Mouse (Mus musculus) megakaryocyte, adult 5-6 weeks (primary cell): Measurements from ENCODE around the gene Ppp1r3g. TPM values are rescaled to one million over a fixed set of nuclear protein-coding genes. Genes with fewer than 3 reads are reported as not detected.

Source experiments
- ATAC-seq: 2 replicates; pipeline ENCODE4 v1.8.0; 2016; ENCODE audit warnings: mild to moderate bottlenecking, inconsistent platforms; ENCODE audit not compliant: poor library complexity, severe bottlenecking
- total RNA-seq, 2 experiments: library from RNA; stranded (forward) in 1 of 2; stranded (reverse) in 1 of 2; fragments of 153-499, 151-499 nt in 1 of 2; fragments of 221-1000, 200-1000 nt in 1 of 2; gene quantifications; 2 replicates each; pipeline versions ENCODE4 v1.2.3 to v1.2.4; 2015 to 2017

Ppp1r3g gene
- not detected in 2 replicates for total RNA-seq (2015)
- total RNA-seq (2017), result not detected in 2 replicates

DNA sequence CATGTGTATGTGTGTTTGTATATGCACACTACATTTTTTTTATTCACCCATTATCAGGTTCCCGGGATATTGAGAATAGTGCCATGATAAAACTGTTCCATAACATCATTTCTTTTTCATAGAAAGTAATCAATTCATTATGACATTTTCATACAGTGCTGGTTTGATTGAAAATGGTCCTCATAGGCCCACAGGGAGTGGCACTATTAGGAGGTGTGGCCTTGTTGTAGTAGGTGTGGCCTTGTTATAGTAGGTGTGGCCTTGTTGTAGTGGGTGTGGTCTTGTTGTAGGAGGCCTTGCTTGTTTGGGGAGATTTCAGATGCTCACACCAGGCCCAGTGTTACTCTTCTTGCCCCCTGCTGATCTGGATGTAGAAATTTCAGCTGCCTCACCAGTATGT, at the start of gene Ppp1r3g:
Gene Ppp1r3g, plus strand, starts transcription at position 301 of the 400 bp plus-strand sequence.
- no peak for ATAC-seq

- no peak for ATAC-seq
Measured at GRCm38 (mm10) chr13:35911476-35911875, 47.2 kb upstream of the Ppp1r3g start.

- no peak for ATAC-seq
Measured at GRCm38 (mm10) chr13:35937991-35938390, 20.6 kb upstream of the Ppp1r3g start.

- ATAC-seq, result no peak
Measured at GRCm38 (mm10) chr13:35939871-35940665, 18.6 kb upstream of the Ppp1r3g start.

DNA sequence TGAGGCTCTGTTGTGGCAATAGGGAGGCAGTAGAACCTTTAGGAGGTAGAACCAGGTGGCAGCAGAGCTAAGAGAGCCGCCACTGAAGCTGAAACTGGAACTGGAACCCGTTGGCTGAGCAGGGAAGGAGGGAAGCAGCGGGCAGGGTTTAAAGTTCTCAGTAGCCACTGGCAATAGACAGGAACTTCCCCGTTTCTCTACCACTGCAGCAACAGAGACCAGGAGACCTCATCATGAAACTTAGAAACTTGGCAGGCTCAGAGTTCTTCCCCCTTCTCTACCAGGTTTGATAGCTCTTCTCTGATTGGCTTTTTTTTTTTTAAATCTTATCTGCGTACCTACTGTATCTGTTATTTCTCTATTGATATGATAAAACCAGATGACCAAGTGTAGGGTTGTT, 17.7 kb upstream of the Ppp1r3g start:
- ATAC-seq, result peak; percentile 84

DNA sequence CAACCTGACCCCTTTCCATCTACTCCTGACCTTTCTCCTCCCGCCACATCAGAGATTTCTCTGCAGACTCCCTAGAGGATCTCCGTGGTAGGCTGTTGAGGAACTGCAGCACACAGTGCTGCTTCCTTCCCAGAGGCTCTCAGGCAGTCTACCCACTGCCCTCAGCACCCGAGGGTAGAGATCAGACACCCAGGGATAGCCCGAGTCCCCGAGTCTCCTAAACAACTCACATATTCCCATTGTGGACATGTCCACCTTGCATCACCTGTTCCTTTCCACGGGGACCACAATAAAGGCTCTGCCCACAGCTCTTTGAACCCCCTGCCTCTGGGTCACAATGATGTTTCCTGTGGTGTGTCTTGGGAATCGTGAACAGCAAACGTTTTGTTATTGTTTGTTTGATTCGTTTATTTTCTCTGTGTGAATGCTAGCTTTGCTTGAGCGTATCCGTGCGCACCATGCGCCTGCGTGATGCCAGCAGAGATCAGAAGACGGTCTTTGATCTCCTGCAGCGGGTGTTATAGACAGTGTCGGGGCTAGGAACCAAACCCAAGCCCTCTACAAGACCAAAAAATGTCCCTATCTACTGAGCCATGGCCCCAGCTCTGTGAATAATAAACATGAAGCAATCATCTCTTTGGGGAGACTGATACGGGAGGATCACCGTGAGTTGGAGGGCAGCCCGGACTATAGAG, 11.8 kb upstream of the Ppp1r3g start:
- no peak for ATAC-seq

- ATAC-seq, result peak; percentile 71
Measured at GRCm38 (mm10) chr13:35947354-35948000, 11.2 kb upstream of the Ppp1r3g start.

DNA sequence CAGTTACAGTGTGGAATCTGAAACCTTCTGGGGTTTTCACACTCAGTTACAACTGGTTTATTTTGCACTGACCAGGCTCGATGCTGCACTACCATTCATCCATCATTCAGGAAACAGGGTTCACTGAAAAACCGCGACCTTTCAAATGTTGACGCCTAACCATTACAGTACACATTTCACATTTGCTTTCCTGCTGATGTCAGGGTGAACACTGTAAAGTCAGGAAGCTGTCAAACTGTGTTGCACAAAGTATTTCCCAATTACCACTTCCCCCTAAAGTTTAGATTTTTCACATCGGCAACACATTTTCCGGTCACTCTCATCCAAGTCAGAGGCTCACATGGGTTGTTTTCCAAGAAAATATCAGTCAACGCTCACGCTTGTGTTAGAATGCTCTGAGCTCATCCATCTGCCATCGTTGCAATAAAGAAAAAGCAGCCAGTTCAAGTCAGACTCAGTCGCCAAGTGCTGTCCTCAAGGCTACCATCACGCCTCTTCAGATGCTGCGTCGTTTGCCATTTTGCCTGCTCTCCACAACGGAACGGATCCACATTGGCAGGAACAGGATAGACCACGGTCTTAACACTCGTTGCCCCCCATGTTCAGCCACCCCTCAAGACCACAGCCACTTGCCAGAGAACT, 8.7 kb upstream of the Ppp1r3g start:
- peak; percentile 84 for ATAC-seq

DNA sequence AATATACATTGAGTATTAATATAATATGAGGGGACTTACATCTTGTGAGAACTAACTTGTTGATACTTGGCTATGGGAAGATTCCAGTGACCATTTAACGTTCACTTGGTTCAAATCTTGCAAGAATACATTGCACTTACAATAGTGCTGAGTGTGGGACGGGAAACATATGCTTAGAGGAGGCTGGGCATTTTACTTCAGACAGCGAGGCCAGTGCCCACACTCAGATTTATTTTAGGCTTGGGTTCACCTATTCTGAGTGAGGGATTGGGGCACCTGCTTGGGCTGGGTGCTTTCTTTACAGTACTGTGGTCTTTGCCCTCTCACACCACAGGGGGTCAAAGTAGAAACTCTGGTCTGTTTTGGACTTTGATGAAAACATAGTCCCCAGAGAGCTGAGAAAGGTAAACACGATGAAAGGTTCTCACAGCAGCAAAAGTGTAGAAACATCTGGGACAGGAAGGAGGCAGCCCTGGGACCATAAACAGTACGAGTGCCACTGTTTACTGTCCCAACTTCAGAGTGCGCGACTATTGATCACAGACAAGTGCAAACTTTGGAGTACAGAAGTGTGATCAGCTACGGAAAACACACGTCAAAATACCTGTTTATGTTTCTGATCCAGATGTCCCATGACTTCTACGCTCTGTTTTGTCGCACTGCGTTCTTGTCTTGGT, 890 bp downstream of the Ppp1r3g start:
- ATAC-seq, result no peak

GRCm38 (mm10) chr13:35963583-35963982, 4.9 kb downstream of the Ppp1r3g start:
- ATAC-seq, result no peak

DNA sequence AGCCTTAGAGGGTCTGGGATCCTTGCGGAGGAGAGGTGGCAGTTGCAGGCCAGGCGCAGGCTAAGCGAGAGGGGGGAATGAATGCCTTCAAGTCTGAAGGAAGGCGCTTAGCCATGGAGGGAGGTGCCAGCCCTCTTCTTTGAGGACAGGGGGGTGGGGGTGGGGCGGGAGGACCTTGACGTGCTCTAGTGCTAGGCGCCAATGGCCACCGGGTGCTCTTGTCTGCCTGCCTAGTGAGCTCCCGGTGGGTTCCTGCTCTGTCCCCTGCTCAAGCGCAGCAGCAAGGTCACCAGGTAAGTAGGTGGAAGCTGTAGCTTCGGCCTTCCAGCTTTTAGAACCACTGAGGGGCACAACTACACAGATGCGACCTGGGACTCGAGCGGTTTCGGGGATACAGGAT, 9.1 kb downstream of the Ppp1r3g start:
- no peak for ATAC-seq

GRCm38 (mm10) chr13:35968131-35968718, 9.6 kb downstream of the Ppp1r3g start:
- no peak for ATAC-seq

DNA sequence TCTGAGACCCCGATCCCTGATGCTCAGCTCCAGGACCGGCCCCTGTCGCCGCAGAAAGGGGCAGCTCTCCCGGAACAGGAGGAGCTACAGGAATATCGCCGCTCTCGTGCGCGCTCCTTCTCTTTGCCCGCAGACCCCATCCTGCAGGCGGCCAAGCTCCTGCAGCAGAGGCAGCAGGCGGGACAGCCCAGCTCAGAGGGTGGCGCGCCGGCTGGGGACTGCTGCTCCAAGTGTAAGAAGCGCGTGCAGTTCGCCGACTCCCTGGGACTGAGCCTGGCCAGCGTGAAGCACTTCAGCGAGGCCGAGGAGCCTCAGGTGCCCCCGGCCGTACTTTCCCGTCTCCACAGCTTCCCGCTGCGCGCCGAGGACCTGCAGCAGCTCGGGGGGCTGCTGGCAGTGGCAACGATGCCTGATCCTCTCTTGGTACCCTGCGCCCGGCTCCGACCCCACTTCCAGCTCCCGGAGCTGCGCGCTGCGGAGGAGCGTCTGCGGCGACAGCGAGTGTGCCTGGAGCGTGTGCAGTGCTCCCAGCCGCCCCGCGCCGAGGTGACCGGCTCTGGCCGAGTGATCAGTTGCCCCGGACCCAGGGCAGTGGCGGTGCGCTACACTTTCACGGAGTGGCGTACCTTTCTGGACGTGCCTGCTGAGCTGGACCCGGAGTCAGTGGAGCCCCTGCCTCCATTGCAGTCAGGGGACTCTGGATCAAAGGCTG, 10.2 kb downstream of the Ppp1r3g start:
- no peak for ATAC-seq

DNA sequence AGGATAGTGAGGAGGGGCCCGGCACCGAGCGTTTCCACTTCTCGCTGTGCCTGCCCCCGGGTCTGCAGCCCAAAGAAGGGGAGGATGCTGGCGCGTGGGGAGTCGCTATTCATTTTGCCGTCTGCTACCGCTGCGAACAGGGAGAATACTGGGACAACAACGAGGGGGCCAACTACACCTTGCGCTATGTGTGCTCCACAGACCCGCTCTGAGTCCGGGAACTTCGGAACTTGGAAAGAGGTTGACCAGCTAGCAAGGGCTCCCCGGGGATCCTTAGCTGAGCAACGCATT, 10.7 kb downstream of the Ppp1r3g start:
- ATAC-seq, result no peak

DNA sequence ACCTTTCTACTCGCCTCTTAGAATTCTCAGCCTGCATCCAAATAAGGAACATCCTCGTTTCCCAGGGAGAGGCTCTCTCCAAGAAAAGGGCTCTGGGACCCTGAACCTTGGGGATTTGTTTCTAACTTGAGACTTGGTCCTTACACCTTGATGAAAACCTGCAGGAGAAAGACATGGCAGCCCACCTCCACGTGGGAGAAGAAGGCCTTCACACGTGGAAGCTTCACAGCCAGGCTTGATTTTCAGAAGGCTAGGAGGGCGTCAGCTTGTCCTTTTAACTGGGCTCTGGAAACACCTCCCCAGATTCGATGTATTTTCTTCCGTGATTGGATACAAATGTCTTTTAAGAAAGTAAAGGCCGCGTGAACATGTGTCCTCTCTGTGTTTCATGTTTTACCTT, 11.2 kb downstream of the Ppp1r3g start:
- no peak for ATAC-seq

GRCm38 (mm10) chr13:35976912-35977311, 18.3 kb downstream of the Ppp1r3g start:
- ATAC-seq, result no peak

DNA sequence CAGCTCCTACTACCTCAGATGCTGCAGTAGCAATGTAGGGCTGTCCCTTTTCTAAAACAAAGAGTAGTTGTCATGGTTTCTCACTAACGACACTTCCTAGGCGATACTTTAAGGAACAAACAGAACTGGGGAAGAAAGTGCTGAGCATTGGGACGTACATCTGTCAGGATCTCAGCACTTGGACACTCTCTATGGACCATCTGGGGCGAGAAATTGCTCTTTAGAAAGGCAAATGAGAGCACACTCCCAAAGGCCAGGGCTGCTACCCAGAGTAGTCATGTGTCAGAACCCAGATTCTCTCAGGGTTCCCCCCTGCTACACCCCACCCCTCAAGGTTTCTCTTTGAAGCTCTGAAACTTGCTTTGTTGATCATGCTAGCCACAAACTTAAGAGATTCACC, 21.8 kb downstream of the Ppp1r3g start:
- no peak for ATAC-seq

- ATAC-seq, result no peak
Measured at GRCm38 (mm10) chr13:35982985-35983384, 24.3 kb downstream of the Ppp1r3g start.

DNA sequence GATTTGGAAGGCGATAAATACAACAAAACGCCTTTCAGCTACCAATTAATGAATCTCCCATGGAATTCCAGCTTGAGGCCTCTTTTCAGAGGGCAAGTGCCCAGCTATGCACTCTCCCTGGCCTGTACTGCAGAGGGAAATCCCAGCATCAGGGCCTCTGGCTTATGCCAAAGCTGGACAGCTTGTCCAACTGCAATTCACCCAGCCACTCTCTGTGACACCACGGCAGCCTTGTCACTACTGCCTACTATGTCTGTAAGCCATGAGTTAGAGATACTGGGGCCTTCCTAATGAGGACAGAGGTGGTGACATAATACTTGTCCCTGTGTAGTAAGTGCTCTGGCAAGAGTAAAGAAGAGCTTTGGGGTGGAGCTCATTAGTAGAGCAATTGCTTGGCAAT, 30.7 kb downstream of the Ppp1r3g start:
- no peak for ATAC-seq

DNA sequence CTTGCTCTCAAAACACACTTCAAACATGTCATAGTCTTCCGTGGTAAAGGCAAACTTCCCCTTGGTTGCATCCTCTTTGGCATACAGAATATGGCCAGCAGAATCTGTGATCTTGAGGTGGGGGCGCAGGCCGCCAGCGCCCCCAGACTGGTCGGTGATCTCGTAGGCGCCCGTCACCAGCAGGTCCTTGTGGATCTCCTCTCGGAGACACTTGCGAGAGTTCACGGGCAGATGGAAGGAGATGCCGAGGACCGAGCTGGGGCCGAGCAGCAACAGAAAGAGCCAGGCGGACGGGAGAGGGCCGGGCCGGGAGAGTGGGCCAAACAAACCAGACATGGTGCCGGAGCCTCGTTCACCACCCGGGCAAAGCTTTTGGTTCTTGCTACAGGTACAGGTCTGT, 32.5 kb downstream of the Ppp1r3g start:
- ATAC-seq, result peak; percentile 43
